Mouse (Mus musculus): Measurements from ENCODE around the gene Cep131. TPM values are rescaled to one million over a fixed set of nuclear protein-coding genes. Genes with fewer than 3 reads are reported as not detected.

Cep131 gene
- 2.3 and 4.4 TPM in 2 replicates for polyA plus RNA-seq (2012; rRNA removed)
- 2.4 and 2.7 TPM in 2 replicates for polyA plus RNA-seq (2014; fragmentation: Nextera tagmentation; extraction: Ambion mirVana)

DNA sequence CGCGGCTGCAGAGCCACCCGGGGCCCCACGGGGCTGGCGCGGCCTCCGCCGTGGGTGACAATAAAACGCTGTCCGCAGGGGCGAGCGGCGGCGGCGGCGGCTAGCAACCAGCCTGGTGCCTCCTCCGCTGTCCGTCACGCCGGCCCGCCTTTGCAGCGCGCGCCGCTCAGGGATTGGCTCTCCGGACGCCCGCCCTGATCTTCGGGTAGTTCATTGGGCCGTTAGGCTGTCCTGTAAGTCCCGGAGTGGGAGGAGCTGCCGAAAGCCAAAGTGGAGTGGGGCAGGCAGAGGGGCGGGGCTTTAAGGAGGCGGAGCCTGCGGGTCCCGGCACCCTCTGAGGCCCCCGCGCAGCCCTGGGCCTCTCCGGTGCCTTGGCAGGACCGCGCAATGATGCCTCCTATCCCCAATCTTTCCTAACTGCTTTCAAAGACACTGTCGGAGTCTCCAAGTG lies at the start of gene Cep131:
TSS of gene Cep131 (minus strand) at position 126 of the 451 bp plus-strand sequence.
- ATAC-seq (ENCODE audit: insufficient read depth), result peak; percentile 99
- peak within 1 kb of the TSS; percentile 50 for H3K9ac ChIP-seq (replicated peaks)
- H3K27me3 ChIP-seq (ENCODE audit: control insufficient read depth, insufficient read depth, low read length), result no peaks in the 10 kb centered on the region
- H3K27ac ChIP-seq, result no peak within 1 kb of the TSS
- peak within 1 kb of the TSS; percentile 56 to 86 for H3K4me3 ChIP-seq (ENCODE audit: insufficient read depth in 1 of 2, low read depth in 2 of 2, low read length in 2 of 2)
- peak within 1 kb of the TSS; percentile 76 for H3K4me2 ChIP-seq (ENCODE audit: low read depth)
- DNase-seq (ENCODE audit: low read depth in 3 of 3, low spot score in 3 of 3), result peak; percentile 96 to 97 (median 97)
- under 1% methylated on average over 39 of the region's 42 CpGs for WGBS (ENCODE audit: insufficient replicate concordance)
- no peak for TF ChIP-seq EP300 (IDR thresholded peaks at IDR 0.05; ENCODE audit: low read depth)
- H3K36me3 ChIP-seq (replicated peaks; ENCODE audit: control insufficient read depth, insufficient read depth, low read depth), result peaks cover 4% of the 10 kb centered on the region; the same call in 1 of the 2 replicates
- H3K9me3 ChIP-seq (ENCODE audit: control insufficient read depth, low read length), result no peaks in the 10 kb centered on the region
- peaks cover 2 to 12% of the 10 kb centered on the region in 2 experiments; a peak in 3 of 4 replicates for H3K4me1 ChIP-seq (replicated peaks; ENCODE audit: control insufficient read depth in 2 of 2, insufficient read depth in 2 of 2, low read length in 1 of 2)

DNA sequence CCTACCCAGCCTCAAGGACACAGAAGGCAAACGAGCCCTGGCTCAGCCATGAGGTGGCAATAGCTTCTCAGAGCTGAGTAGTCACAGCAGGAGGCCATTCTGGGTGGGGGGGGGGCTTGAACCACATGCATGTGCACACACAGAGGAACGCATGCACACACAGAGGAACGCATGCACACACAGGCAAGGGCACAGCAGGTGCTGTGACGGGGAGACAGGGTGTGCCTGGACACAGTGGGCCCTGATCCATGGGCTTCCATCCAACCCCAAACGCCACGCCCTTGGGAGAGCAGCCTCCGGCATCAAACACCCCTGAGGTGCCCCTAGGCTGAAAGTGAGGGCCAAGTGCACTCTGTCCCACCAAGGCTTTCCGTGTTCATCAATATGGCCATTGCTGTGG lies 49.6 kb upstream of the Cep131 start:
- Histone ChIP-seq H3K4me1 (replicated peaks; ENCODE audit: control insufficient read depth in 2 of 2, insufficient read depth in 2 of 2, low read length in 1 of 2) (peaks cover 24 to 48% of the 10 kb centered on the region in 2 experiments), H3K4me3 (ENCODE audit: insufficient read depth in 1 of 2, low read depth in 2 of 2, low read length in 2 of 2) (no peak overlapping the region), H3K9ac (replicated peaks) (no peak overlapping the region), H3K9me3 (ENCODE audit: control insufficient read depth, low read length) (no peaks in the 10 kb centered on the region), H3K36me3 (replicated peaks; ENCODE audit: control insufficient read depth, insufficient read depth, low read depth) (peaks cover 12% of the 10 kb centered on the region), H3K27me3 (ENCODE audit: control insufficient read depth, insufficient read depth, low read length) (no peaks in the 10 kb centered on the region), H3K4me2 (ENCODE audit: low read depth) (peak overlapping the region; percentile 28; the same call in 1 of the 2 replicates), H3K27ac (no peak overlapping the region)
- no peak for DNase-seq (ENCODE audit: low read depth in 3 of 3, low spot score in 3 of 3)
- WGBS (ENCODE audit: insufficient replicate concordance), result 74% methylated on average over 8 of the region's 8 CpGs
- ATAC-seq (ENCODE audit: insufficient read depth), result no peak
- TF ChIP-seq CTCF (IDR thresholded peaks at IDR 0.05; ENCODE audit: low read depth), result no peak

- TF ChIP-seq EP300 (IDR thresholded peaks at IDR 0.05; ENCODE audit: low read depth) (no peak), CTCF (IDR thresholded peaks at IDR 0.05; ENCODE audit: low read depth) (no peak)
- no peak for ATAC-seq (ENCODE audit: insufficient read depth)
- H3K9me3 ChIP-seq (ENCODE audit: control insufficient read depth, low read length), result no peaks in the 10 kb centered on the region
- peaks cover 24 to 48% of the 10 kb centered on the region in 2 experiments for H3K4me1 ChIP-seq (replicated peaks; ENCODE audit: control insufficient read depth in 2 of 2, insufficient read depth in 2 of 2, low read length in 1 of 2)
- DNase-seq (ENCODE audit: low read depth in 3 of 3, low spot score in 3 of 3), result no peak
- H3K27me3 ChIP-seq (ENCODE audit: control insufficient read depth, insufficient read depth, low read length), result no peaks in the 10 kb centered on the region
- WGBS (ENCODE audit: insufficient replicate concordance), result 68% methylated on average over 9 of the region's 9 CpGs
- H3K27ac ChIP-seq, result no peak overlapping the region
- peaks cover 12% of the 10 kb centered on the region for H3K36me3 ChIP-seq (replicated peaks; ENCODE audit: control insufficient read depth, insufficient read depth, low read depth)
- no peak overlapping the region for H3K4me2 ChIP-seq (ENCODE audit: low read depth)
- no peak overlapping the region for H3K9ac ChIP-seq (replicated peaks)
- no peak overlapping the region for H3K4me3 ChIP-seq (ENCODE audit: insufficient read depth in 1 of 2, low read depth in 2 of 2, low read length in 2 of 2)
Measured at GRCm38 (mm10) chr11:120134847-120135530, 48.4 kb upstream of the Cep131 start.

- H3K27me3 ChIP-seq (ENCODE audit: control insufficient read depth, insufficient read depth, low read length), result no peaks in the 10 kb centered on the region
- H3K27ac ChIP-seq, result no peak overlapping the region
- peaks cover 21 to 40% of the 10 kb centered on the region in 2 experiments for H3K4me1 ChIP-seq (replicated peaks; ENCODE audit: control insufficient read depth in 2 of 2, insufficient read depth in 2 of 2, low read length in 1 of 2)
- H3K9ac ChIP-seq (replicated peaks), result no peak overlapping the region
- no peak overlapping the region for H3K4me3 ChIP-seq (ENCODE audit: insufficient read depth in 1 of 2, low read depth in 2 of 2, low read length in 2 of 2)
- no peak overlapping the region for H3K4me2 ChIP-seq (ENCODE audit: low read depth)
- no peaks in the 10 kb centered on the region for H3K9me3 ChIP-seq (ENCODE audit: control insufficient read depth, low read length)
- DNase-seq (ENCODE audit: low read depth in 3 of 3, low spot score in 3 of 3) (no peak), ATAC-seq (ENCODE audit: insufficient read depth) (no peak)
- TF ChIP-seq CTCF (IDR thresholded peaks at IDR 0.05; ENCODE audit: low read depth) (no peak), EP300 (IDR thresholded peaks at IDR 0.05; ENCODE audit: low read depth) (no peak)
- 86% methylated on average over 5 of the region's 5 CpGs for WGBS (ENCODE audit: insufficient replicate concordance)
- peaks cover 12% of the 10 kb centered on the region for H3K36me3 ChIP-seq (replicated peaks; ENCODE audit: control insufficient read depth, insufficient read depth, low read depth)
Measured at GRCm38 (mm10) chr11:120134148-120134547, 47.5 kb upstream of the Cep131 start.

DNA sequence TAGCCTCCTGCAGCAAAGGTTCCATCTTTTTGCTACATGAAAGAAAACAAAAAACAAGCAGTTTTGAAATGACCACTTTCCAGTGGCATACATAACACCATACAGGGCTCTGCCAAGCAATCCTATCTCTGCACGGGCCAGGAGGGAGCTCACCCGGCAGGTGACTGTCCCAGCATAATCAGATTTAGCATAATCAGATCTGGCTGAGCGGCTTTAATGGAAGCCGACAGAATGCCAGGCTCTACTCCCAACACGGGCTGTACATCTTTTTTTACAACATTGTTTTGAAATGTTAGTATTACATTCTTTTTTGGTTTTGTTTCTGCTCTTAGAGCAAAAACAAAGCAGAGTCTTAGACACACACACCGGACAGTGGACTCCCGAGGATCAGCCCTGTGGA lies 42.7 kb upstream of the Cep131 start:
- ATAC-seq (ENCODE audit: insufficient read depth) (no peak), DNase-seq (ENCODE audit: low read depth in 3 of 3, low spot score in 3 of 3) (no peak)
- H3K9ac ChIP-seq (replicated peaks), result no peak overlapping the region
- no peak overlapping the region for H3K4me3 ChIP-seq (ENCODE audit: insufficient read depth in 1 of 2, low read depth in 2 of 2, low read length in 2 of 2)
- H3K36me3 ChIP-seq (replicated peaks; ENCODE audit: control insufficient read depth, insufficient read depth, low read depth), result peaks cover 9% of the 10 kb centered on the region
- no peaks in the 10 kb centered on the region for H3K4me1 ChIP-seq (replicated peaks; ENCODE audit: control insufficient read depth in 2 of 2, insufficient read depth in 2 of 2, low read length in 1 of 2)
- 77% methylated on average over 7 of the region's 7 CpGs for WGBS (ENCODE audit: insufficient replicate concordance)
- TF ChIP-seq CTCF (IDR thresholded peaks at IDR 0.05; ENCODE audit: low read depth) (no peak), EP300 (IDR thresholded peaks at IDR 0.05; ENCODE audit: low read depth) (no peak)
- no peaks in the 10 kb centered on the region for H3K27me3 ChIP-seq (ENCODE audit: control insufficient read depth, insufficient read depth, low read length)
- H3K27ac ChIP-seq, result no peak overlapping the region
- no peaks in the 10 kb centered on the region for H3K9me3 ChIP-seq (ENCODE audit: control insufficient read depth, low read length)
- no peak overlapping the region for H3K4me2 ChIP-seq (ENCODE audit: low read depth)

All from liver, embryonic 14.5 days (tissue).